Mouse (Mus musculus): Measurements from ENCODE around the gene Gm45140. TPM values are rescaled to one million over a fixed set of nuclear protein-coding genes. Genes with fewer than 3 reads are reported as not detected.

Gene Gm45140
- total RNA-seq, 2 experiments from 2014 or later, result 1.9 to 3.9 TPM

- DNase-seq (ENCODE audit: low spot score in 2 of 2), result no peak
These were observed 33.1 kb downstream of the Gm45140 start for GRCm38 (mm10) chr6:87802462-87802861.

- DNase-seq (ENCODE audit: low spot score in 2 of 2), result no peak
These were observed 36.0 kb downstream of the Gm45140 start for GRCm38 (mm10) chr6:87799576-87799975.

GRCm38 (mm10) chr6:87797321-87797720, 38.3 kb downstream of the Gm45140 start:
- no peak for DNase-seq (ENCODE audit: low spot score in 2 of 2)

- no peak for DNase-seq (ENCODE audit: low spot score in 2 of 2)
These were observed 39.2 kb downstream of the Gm45140 start for GRCm38 (mm10) chr6:87796251-87796880.

GRCm38 (mm10) chr6:87795385-87796150, 40.0 kb downstream of the Gm45140 start:
- DNase-seq (ENCODE audit: low spot score in 2 of 2), result no peak

GRCm38 (mm10) chr6:87793821-87794510, 41.6 kb downstream of the Gm45140 start:
- no peak for DNase-seq (ENCODE audit: low spot score in 2 of 2)

- no peak for DNase-seq (ENCODE audit: low spot score in 2 of 2)
These were observed 43.8 kb downstream of the Gm45140 start for GRCm38 (mm10) chr6:87791826-87792225.

- no peak for DNase-seq (ENCODE audit: low spot score in 2 of 2)
These were observed 44.7 kb downstream of the Gm45140 start for GRCm38 (mm10) chr6:87790779-87791480.

GRCm38 (mm10) chr6:87789791-87790190, 45.8 kb downstream of the Gm45140 start:
- no peak for DNase-seq (ENCODE audit: low spot score in 2 of 2)

- no peak for DNase-seq (ENCODE audit: low spot score in 2 of 2)
These were observed 46.6 kb downstream of the Gm45140 start for GRCm38 (mm10) chr6:87788896-87789587.

GRCm38 (mm10) chr6:87788266-87788895, 47.2 kb downstream of the Gm45140 start:
- DNase-seq (ENCODE audit: low spot score in 2 of 2), result no peak

- DNase-seq (ENCODE audit: low spot score in 2 of 2), result no peak
These were observed 48.3 kb downstream of the Gm45140 start for GRCm38 (mm10) chr6:87787108-87787890.

GRCm38 (mm10) chr6:87786621-87787020, 49.0 kb downstream of the Gm45140 start:
- no peak for DNase-seq (ENCODE audit: low spot score in 2 of 2)

- no peak for DNase-seq (ENCODE audit: low spot score in 2 of 2)
These were observed 51.6 kb downstream of the Gm45140 start for GRCm38 (mm10) chr6:87784033-87784432.

GRCm38 (mm10) chr6:87780546-87781301, 54.9 kb downstream of the Gm45140 start:
- DNase-seq (ENCODE audit: low spot score in 2 of 2), result no peak

GRCm38 (mm10) chr6:87779174-87780165, 56.1 kb downstream of the Gm45140 start:
- DNase-seq (ENCODE audit: low spot score in 2 of 2), result no peak

- DNase-seq (ENCODE audit: low spot score in 2 of 2), result no peak
These were observed 57.1 kb downstream of the Gm45140 start for GRCm38 (mm10) chr6:87778294-87779173.

Data from layer of hippocampus, adult 18-20 months (tissue).